Mouse (Mus musculus) intestine, embryonic 16.5 days (tissue): Measurements from ENCODE around the gene Srbd1. TPM values are rescaled to one million over a fixed set of nuclear protein-coding genes. Genes with fewer than 3 reads are reported as not detected.

Experiments used
- ATAC-seq: fragments of 200-750 bp; cut with Nextera tagmentation; 2 replicates; pipeline ENCODE4 v1.8.0; 2017; ENCODE audit warnings: moderate TSS enrichment, moderate library complexity
- H3K27ac ChIP-seq: fragments of 300-500 bp; sonication (generic); 2 replicates; pipeline ENCODE4 v1.5.1; 2014; ENCODE audit warnings: mild to moderate bottlenecking, low read length
- H3K27me3 ChIP-seq: fragments of 300-500 bp; sonication (generic); replicated peaks from 2 replicates; pipeline ENCODE4 v1.6.1; 2014; ENCODE audit warnings: low read length, control low read depth, mixed read lengths; ENCODE audit not compliant: control insufficient read depth, insufficient read depth
- H3K36me3 ChIP-seq: fragments of 300-500 bp; sonication (generic); 2 replicates; pipeline ENCODE4 v1.6.1; 2014; ENCODE audit warnings: low read length, control low read depth; ENCODE audit not compliant: control insufficient read depth, insufficient read depth
- H3K4me1 ChIP-seq: fragments of 300-500 bp; sonication (generic); 2 replicates; pipeline ENCODE4 v1.6.1; 2014; ENCODE audit warnings: low read length, control low read depth, mixed read lengths; ENCODE audit not compliant: control insufficient read depth, insufficient read depth
- H3K4me2 ChIP-seq: fragments of 300-500 bp; sonication (generic); 2 replicates; pipeline ENCODE4 v1.6.1; 2014; ENCODE audit warnings: low read depth, low read length, control low read depth
- H3K4me3 ChIP-seq: fragments of 300-500 bp; sonication (generic); 2 replicates; pipeline ENCODE4 v1.5.1; 2014; ENCODE audit warnings: mild to moderate bottlenecking, low read length
- H3K9ac ChIP-seq: fragments of 300-500 bp; sonication (generic); 2 replicates; pipeline ENCODE4 v1.6.1; 2014; ENCODE audit warnings: low read depth, low read length
- H3K9me3 ChIP-seq: fragments of 300-500 bp; sonication (generic); 2 replicates; pipeline ENCODE4 v1.6.1; 2016; ENCODE audit warnings: low read length, control low read depth; ENCODE audit not compliant: control insufficient read depth
- WGBS: fragments of 180-500 bp; shearing (Covaris S2); extraction: QIAGEN DNeasy Blood & Tissue Kit; methylation state at CpG from one replicate; pipeline ENCODE4 v1.1.7; 2014; 5-methylcytosine and 5-hydroxymethylcytosine counted together
- polyA plus RNA-seq: library from polyadenylated mRNA; unstranded; fragments of >200 nt; fragmentation: Nextera tagmentation; extraction: Ambion mirVana; gene quantifications from 2 replicates; pipeline ENCODE4 v1.2.1, GENCODE M21; 2015

The Srbd1 gene
- 13.2 and 13.3 TPM in 2 replicates for polyA plus RNA-seq

- Histone ChIP-seq H3K27me3 (no peaks in the 10 kb centered on the region), H3K4me3 (peak within 1 kb of the TSS; percentile 60), H3K36me3 (no peaks in the 10 kb centered on the region), H3K4me1 (peaks cover 12% of the 10 kb centered on the region), H3K4me2 (peak within 1 kb of the TSS; percentile 85), H3K27ac (peak within 1 kb of the TSS; percentile 39), H3K9me3 (no peaks in the 10 kb centered on the region), H3K9ac (peak within 1 kb of the TSS; percentile 77)
- 2% methylated on average over 32 of the region's 45 CpGs for WGBS
- ATAC-seq: peak; percentile 96
These were observed at the start of gene Srbd1 for GRCm38 (mm10) chr17:86145079-86145951. Srbd1 (minus strand) TSS chr17:86145175.

GRCm38 (mm10) chr17:86193979-86194378, 49.0 kb upstream of the Srbd1 start:
- Histone ChIP-seq H3K9me3 (no peaks in the 10 kb centered on the region), H3K4me1 (peaks cover 27% of the 10 kb centered on the region), H3K27me3 (no peaks in the 10 kb centered on the region), H3K27ac (no peak overlapping the region), H3K4me2 (no peak overlapping the region), H3K4me3 (no peak overlapping the region), H3K9ac (no peak overlapping the region), H3K36me3 (no peaks in the 10 kb centered on the region)
- WGBS: 72% methylated on average over 6 of the region's 6 CpGs
- peak; percentile 61 for ATAC-seq

- 90% methylated on average over 1 of the region's 1 CpGs for WGBS
- no peak for ATAC-seq
- Histone ChIP-seq H3K27me3 (no peaks in the 10 kb centered on the region), H3K9me3 (no peaks in the 10 kb centered on the region), H3K4me2 (no peak overlapping the region), H3K4me1 (peaks cover 20% of the 10 kb centered on the region), H3K9ac (no peak overlapping the region), H3K27ac (no peak overlapping the region), H3K36me3 (no peaks in the 10 kb centered on the region), H3K4me3 (no peak overlapping the region)
These were observed 42.8 kb upstream of the Srbd1 start for GRCm38 (mm10) chr17:86187777-86188176.

GRCm38 (mm10) chr17:86185584-86185983, 40.6 kb upstream of the Srbd1 start:
- H3K4me1 ChIP-seq: peaks cover 15% of the 10 kb centered on the region
- WGBS: 15% methylated on average over 7 of the region's 7 CpGs
- ATAC-seq: peak; percentile 91
- H3K4me3 ChIP-seq: no peak overlapping the region
- H3K27ac ChIP-seq: no peak overlapping the region
- H3K27me3 ChIP-seq: no peaks in the 10 kb centered on the region
- H3K36me3 ChIP-seq: no peaks in the 10 kb centered on the region
- no peaks in the 10 kb centered on the region for H3K9me3 ChIP-seq
- H3K9ac ChIP-seq: peak overlapping the region; percentile 10; the same call in 1 of the 2 replicates
- peak overlapping the region; percentile 25 for H3K4me2 ChIP-seq

GRCm38 (mm10) chr17:86184552-86185209, 39.7 kb upstream of the Srbd1 start:
- Histone ChIP-seq H3K9ac (no peak overlapping the region), H3K9me3 (no peaks in the 10 kb centered on the region), H3K27ac (no peak overlapping the region), H3K4me3 (no peak overlapping the region), H3K4me1 (peaks cover 15% of the 10 kb centered on the region), H3K27me3 (no peaks in the 10 kb centered on the region), H3K36me3 (no peaks in the 10 kb centered on the region), H3K4me2 (0 out of 2 replicates have a peak overlapping the region, but pooled peaks have one; percentile 25)
- WGBS: 51% methylated on average over 9 of the region's 9 CpGs
- peak; percentile 46; the same call in 1 of the 2 replicates for ATAC-seq

- Histone ChIP-seq H3K4me2 (no peak overlapping the region), H3K9me3 (no peaks in the 10 kb centered on the region), H3K27ac (no peak overlapping the region), H3K27me3 (no peaks in the 10 kb centered on the region), H3K4me3 (no peak overlapping the region), H3K9ac (no peak overlapping the region), H3K4me1 (peaks cover 15% of the 10 kb centered on the region), H3K36me3 (no peaks in the 10 kb centered on the region)
- 51% methylated on average over 2 of the region's 2 CpGs for WGBS
- no peak for ATAC-seq
These were observed 38.8 kb upstream of the Srbd1 start for GRCm38 (mm10) chr17:86183788-86184187.

- no peak overlapping the region for H3K4me2 ChIP-seq
- WGBS: 80% methylated on average over 7 of the region's 7 CpGs
- no peak overlapping the region for H3K9ac ChIP-seq
- H3K9me3 ChIP-seq: no peaks in the 10 kb centered on the region
- no peaks in the 10 kb centered on the region for H3K27me3 ChIP-seq
- H3K4me3 ChIP-seq: no peak overlapping the region
- 0 out of 2 replicates have a peak, but pooled peaks cover 2% of the 10 kb centered on the region for H3K4me1 ChIP-seq
- no peaks in the 10 kb centered on the region for H3K36me3 ChIP-seq
- no peak overlapping the region for H3K27ac ChIP-seq
- no peak for ATAC-seq
These were observed 31.7 kb upstream of the Srbd1 start for GRCm38 (mm10) chr17:86176722-86177121.

GRCm38 (mm10) chr17:86175516-86175915, 30.5 kb upstream of the Srbd1 start:
- no peak overlapping the region for H3K4me3 ChIP-seq
- H3K4me2 ChIP-seq: no peak overlapping the region
- no peaks in the 10 kb centered on the region for H3K9me3 ChIP-seq
- H3K27ac ChIP-seq: no peak overlapping the region
- 50% methylated on average over 9 of the region's 9 CpGs for WGBS
- peaks cover 9% of the 10 kb centered on the region for H3K4me1 ChIP-seq
- no peak for ATAC-seq
- H3K9ac ChIP-seq: no peak overlapping the region
- no peaks in the 10 kb centered on the region for H3K36me3 ChIP-seq
- H3K27me3 ChIP-seq: no peaks in the 10 kb centered on the region

GRCm38 (mm10) chr17:86170164-86170958, 25.4 kb upstream of the Srbd1 start:
- H3K9ac ChIP-seq: no peak overlapping the region
- ATAC-seq: no peak
- H3K27me3 ChIP-seq: no peaks in the 10 kb centered on the region
- H3K4me2 ChIP-seq: peak overlapping the region; percentile 96
- H3K4me3 ChIP-seq: no peak overlapping the region; the same call in 1 of the 2 replicates
- 60% methylated on average over 9 of the region's 9 CpGs for WGBS
- no peaks in the 10 kb centered on the region for H3K36me3 ChIP-seq
- peaks cover 21% of the 10 kb centered on the region for H3K4me1 ChIP-seq
- H3K27ac ChIP-seq: no peak overlapping the region
- H3K9me3 ChIP-seq: no peaks in the 10 kb centered on the region
